Mouse (Mus musculus) midbrain, embryonic 15.5 days (tissue): ENCODE data around the gene 6430628N08Rik. TPM values are rescaled to one million over a fixed set of nuclear protein-coding genes. Genes with fewer than 3 reads are reported as not detected.

Source experiments
- ATAC-seq: fragments of 200-750 bp; cut with Nextera tagmentation; replicated peaks from 2 replicates; pipeline ENCODE4 v1.8.0; 2017; ENCODE audit warnings: moderate TSS enrichment
- H3K27ac ChIP-seq: fragments of 300-500 bp; sonication (generic); 2 replicates; pipeline ENCODE4 v1.5.1; 2015; ENCODE audit warnings: mild to moderate bottlenecking, inconsistent platforms
- H3K27me3 ChIP-seq: fragments of 300-500 bp; sonication (generic); replicated peaks from 2 replicates; pipeline ENCODE4 v1.6.1; 2015; ENCODE audit warnings: inconsistent platforms
- H3K36me3 ChIP-seq: fragments of 300-500 bp; sonication (generic); replicated peaks from 2 replicates; pipeline ENCODE4 v1.6.1; 2015; ENCODE audit warnings: inconsistent platforms
- H3K4me1 ChIP-seq: fragments of 300-500 bp; sonication (generic); 2 replicates; pipeline ENCODE4 v1.6.1; 2015; ENCODE audit warnings: inconsistent platforms
- H3K4me2 ChIP-seq: fragments of 300-500 bp; sonication (generic); 2 replicates; pipeline ENCODE4 v1.6.1; 2015; ENCODE audit warnings: inconsistent platforms, mild to moderate bottlenecking, moderate library complexity
- H3K4me3 ChIP-seq: fragments of 300-500 bp; sonication (generic); 2 replicates; pipeline ENCODE4 v1.5.1; 2015; ENCODE audit warnings: mild to moderate bottlenecking, inconsistent platforms
- H3K9ac ChIP-seq: fragments of 300-500 bp; sonication (generic); 2 replicates; pipeline ENCODE4 v1.6.1; 2015; ENCODE audit warnings: mild to moderate bottlenecking, inconsistent platforms
- H3K9me3 ChIP-seq: fragments of 300-500 bp; sonication (generic); 2 replicates; pipeline ENCODE4 v1.6.1; 2016; ENCODE audit warnings: inconsistent platforms
- WGBS: fragments of 180-500 bp; shearing (Covaris S2); methylation state at CpG from one replicate; pipeline ENCODE4 v1.1.7; 2015; ENCODE audit warnings: mixed read lengths; 5-methylcytosine and 5-hydroxymethylcytosine counted together
- polyA plus RNA-seq: library from polyadenylated mRNA; unstranded; fragments of >200 nt; fragmentation: Nextera tagmentation; extraction: Ambion mirVana; gene quantifications from 2 replicates; pipeline ENCODE4 v1.2.1, GENCODE M21; 2015

6430628N08Rik gene
- 0.27 and 0.28 TPM in 2 replicates for polyA plus RNA-seq

GRCm38 (mm10) chr4:115890553-115890952 lies at the start of gene 6430628N08Rik:
TSS of gene 6430628N08Rik (plus strand) at chr4:115890665.
- H3K9ac ChIP-seq: 0 out of 2 replicates have a peak within 1 kb of the TSS, but pooled peaks have one; percentile 32
- no peak within 1 kb of the TSS for H3K27ac ChIP-seq
- H3K27me3 ChIP-seq: peaks cover 31% of the 10 kb centered on the region
- WGBS: 1% methylated on average over 31 of the region's 31 CpGs
- peak within 1 kb of the TSS; percentile 32 for H3K4me3 ChIP-seq
- no peaks in the 10 kb centered on the region for H3K9me3 ChIP-seq
- ATAC-seq: 0 out of 2 replicates have a peak, but pooled peaks have one; percentile 16
- H3K4me2 ChIP-seq: peak within 1 kb of the TSS; percentile 63
- no peaks in the 10 kb centered on the region for H3K36me3 ChIP-seq
- peaks cover 12% of the 10 kb centered on the region for H3K4me1 ChIP-seq

- no peak for ATAC-seq
- no peaks in the 10 kb centered on the region for H3K9me3 ChIP-seq
- 95% methylated on average over 4 of the region's 4 CpGs for WGBS
Observed at GRCm38 (mm10) chr4:115840842-115841241, 49.6 kb upstream of the 6430628N08Rik start.

DNA sequence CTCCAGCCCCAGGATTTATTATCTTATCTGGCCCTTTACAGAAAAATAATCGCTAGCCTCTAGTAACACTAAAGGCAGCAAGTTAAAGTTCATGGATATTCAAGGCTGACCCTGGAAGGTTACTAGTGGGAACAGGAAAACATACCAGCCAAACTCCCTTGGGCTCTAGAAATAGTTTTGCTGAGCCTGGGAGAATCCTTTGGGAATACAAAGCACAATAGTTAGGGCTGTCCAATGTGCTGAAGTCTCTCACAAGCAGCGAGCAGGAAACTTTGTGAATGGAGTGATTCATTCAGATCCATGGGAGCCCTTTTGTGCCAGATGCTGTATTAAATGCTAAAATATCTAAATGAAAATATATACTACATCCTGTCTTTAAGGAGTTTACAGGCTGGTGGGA lies 43.8 kb upstream of the 6430628N08Rik start:
- Histone ChIP-seq H3K27me3 (no peaks in the 10 kb centered on the region), H3K9ac (no peak overlapping the region), H3K4me2 (no peak overlapping the region), H3K9me3 (no peaks in the 10 kb centered on the region), H3K4me1 (no peaks in the 10 kb centered on the region), H3K4me3 (no peak overlapping the region), H3K36me3 (no peaks in the 10 kb centered on the region), H3K27ac (no peak overlapping the region)
- 54% methylated on average over 2 of the region's 2 CpGs for WGBS
- ATAC-seq: no peak

More at GRCm38 (mm10) chr4:115840842-115841241, 49.6 kb upstream of the 6430628N08Rik start:
- Histone ChIP-seq H3K36me3 (no peaks in the 10 kb centered on the region), H3K4me2 (no peak overlapping the region), H3K9ac (no peak overlapping the region), H3K27ac (no peak overlapping the region), H3K4me1 (peaks cover 9% of the 10 kb centered on the region), H3K27me3 (no peaks in the 10 kb centered on the region), H3K4me3 (no peak overlapping the region)

DNA sequence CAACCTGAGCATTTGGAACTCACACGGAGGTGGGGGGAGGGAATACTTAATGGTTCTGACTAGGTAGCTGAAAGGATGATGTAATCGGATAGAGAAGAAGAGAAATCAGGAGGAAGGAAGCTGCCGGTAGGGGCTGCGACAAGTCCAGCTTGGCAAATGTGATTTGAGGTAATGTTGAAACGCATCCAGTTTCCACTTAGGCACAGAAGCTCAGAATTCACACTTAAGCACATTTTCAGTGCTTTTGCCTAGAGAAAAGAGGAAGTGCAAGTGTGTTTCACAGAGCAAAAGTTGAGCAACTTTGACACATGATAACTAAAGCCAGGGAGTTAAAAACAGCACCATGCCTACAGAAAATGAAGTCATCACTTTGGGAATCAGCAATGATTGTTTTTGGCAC lies 43.1 kb upstream of the 6430628N08Rik start:
- no peak for ATAC-seq
- H3K9ac ChIP-seq: no peak overlapping the region
- WGBS: 64% methylated on average over 5 of the region's 5 CpGs

DNA sequence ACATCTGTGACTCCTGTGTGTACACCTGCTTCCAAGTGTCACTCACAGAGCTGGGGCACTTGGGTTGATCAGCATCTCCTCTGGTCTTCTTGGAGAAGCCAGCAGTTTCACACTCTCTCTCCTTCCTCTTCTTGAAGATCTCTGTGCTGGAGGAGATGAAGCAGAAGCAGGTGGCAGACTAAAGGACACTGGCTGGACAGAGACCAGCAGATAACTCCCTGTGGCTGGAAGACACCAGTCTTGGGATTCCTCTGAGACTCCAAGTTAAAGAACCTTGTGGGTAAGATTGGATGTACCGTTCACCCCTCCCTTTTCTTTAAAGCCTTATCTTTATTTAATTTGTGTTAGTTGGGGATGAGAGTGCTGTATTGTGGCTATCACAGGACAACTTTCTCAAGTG lies 42.4 kb upstream of the 6430628N08Rik start:
- no peaks in the 10 kb centered on the region for H3K9me3 ChIP-seq
- no peak overlapping the region for H3K27ac ChIP-seq
- WGBS: 94% methylated on average over 1 of the region's 1 CpGs
- H3K27me3 ChIP-seq: no peaks in the 10 kb centered on the region
- no peaks in the 10 kb centered on the region for H3K4me1 ChIP-seq
- no peak overlapping the region for H3K4me2 ChIP-seq
- no peak for ATAC-seq
- H3K9ac ChIP-seq: no peak overlapping the region
- no peak overlapping the region for H3K4me3 ChIP-seq
- no peaks in the 10 kb centered on the region for H3K36me3 ChIP-seq

More for the DNA sequence above, 43.1 kb upstream of the 6430628N08Rik start:
- Histone ChIP-seq H3K27ac (no peak overlapping the region), H3K4me3 (no peak overlapping the region), H3K27me3 (no peaks in the 10 kb centered on the region), H3K4me2 (no peak overlapping the region), H3K36me3 (no peaks in the 10 kb centered on the region), H3K4me1 (no peaks in the 10 kb centered on the region), H3K9me3 (no peaks in the 10 kb centered on the region)

DNA sequence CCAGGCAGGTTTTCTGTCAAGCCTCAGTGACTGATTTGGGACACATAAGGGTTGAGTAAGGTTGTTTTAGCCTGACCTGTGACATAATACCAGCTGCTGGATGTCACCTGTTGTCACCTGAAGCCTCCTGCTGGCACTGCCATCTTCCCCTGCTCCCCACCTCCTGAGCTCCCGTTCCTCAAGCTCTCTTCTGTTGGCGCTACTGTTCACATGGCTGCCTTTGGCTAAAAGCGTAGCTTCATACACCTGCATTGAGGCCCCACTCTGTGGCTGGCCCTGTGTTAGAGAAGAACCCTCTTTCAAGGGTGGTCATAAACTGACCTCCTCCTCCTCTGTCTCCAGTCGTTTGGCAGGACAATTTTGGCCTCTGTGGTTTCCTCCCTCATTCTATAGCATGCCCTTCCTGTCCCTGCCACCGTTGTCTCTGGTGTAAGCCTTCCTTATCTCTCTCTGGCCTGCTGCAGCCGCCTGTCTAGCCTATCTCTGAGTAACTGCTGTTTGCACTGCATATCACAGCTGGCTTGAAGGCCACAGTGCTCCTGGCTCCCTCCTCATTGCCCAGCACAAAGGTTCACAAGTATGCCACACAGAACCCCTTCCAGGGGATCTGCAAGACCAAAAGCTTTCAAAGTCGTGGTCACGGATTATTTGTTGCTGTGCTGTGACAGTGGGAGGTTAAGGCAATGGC lies 41.3 kb upstream of the 6430628N08Rik start:
- Histone ChIP-seq H3K9ac (no peak overlapping the region), H3K27ac (no peak overlapping the region), H3K27me3 (no peaks in the 10 kb centered on the region), H3K4me2 (no peak overlapping the region), H3K36me3 (no peaks in the 10 kb centered on the region), H3K4me1 (no peaks in the 10 kb centered on the region), H3K9me3 (no peaks in the 10 kb centered on the region), H3K4me3 (no peak overlapping the region)
- ATAC-seq: no peak
- 76% methylated on average over 8 of the region's 8 CpGs for WGBS

DNA sequence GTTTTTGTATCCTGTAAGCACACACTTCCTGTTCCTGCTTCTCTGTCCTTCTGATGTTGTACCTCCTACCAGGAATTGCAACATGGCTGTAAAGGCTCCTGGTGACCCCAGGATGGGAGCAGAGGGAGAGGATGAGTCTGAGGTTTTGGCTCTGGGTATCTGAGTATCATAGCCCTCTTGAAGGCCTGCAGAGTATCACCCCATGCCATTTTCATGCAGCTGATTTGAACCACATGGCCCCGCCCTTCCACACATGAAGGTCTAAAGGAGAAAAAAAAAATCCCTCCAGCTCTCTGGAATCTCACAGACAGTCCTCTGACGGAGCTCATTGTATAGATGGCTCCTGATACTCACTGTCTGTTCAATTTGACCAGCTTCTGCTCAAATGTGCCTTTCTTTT lies 40.4 kb upstream of the 6430628N08Rik start:
- Histone ChIP-seq H3K27ac (no peak overlapping the region), H3K9me3 (no peaks in the 10 kb centered on the region), H3K4me1 (peaks cover 8% of the 10 kb centered on the region), H3K36me3 (no peaks in the 10 kb centered on the region), H3K9ac (no peak overlapping the region), H3K4me3 (no peak overlapping the region), H3K4me2 (no peak overlapping the region), H3K27me3 (no peaks in the 10 kb centered on the region)
- ATAC-seq: no peak
- 84% methylated on average over 2 of the region's 2 CpGs for WGBS

DNA sequence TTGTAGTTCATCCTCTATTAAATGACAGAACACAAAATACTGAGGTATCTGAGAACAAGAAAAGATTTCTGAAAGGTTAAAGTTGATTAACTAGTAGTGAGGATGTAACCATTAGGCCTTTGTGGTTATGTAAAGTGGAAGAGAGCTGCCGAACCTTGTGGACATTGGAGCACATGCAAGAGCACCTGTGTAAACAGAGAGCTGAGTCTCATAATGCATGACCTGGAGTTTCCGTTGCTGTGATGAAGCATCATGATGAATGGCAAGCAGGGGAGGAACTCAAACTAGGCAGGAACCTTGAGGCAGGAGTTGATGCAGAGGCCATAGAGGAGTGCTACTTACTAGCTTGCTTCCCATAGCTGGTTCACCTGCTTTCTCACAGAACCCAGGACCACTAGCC lies 39.8 kb upstream of the 6430628N08Rik start:
- Histone ChIP-seq H3K36me3 (no peaks in the 10 kb centered on the region), H3K9ac (no peak overlapping the region), H3K4me1 (peaks cover 13% of the 10 kb centered on the region), H3K9me3 (no peaks in the 10 kb centered on the region), H3K27me3 (no peaks in the 10 kb centered on the region), H3K4me2 (no peak overlapping the region), H3K27ac (no peak overlapping the region), H3K4me3 (no peak overlapping the region)
- no peak for ATAC-seq
- WGBS: 61% methylated on average over 2 of the region's 2 CpGs

- Histone ChIP-seq H3K4me3 (no peak overlapping the region), H3K27me3 (no peaks in the 10 kb centered on the region), H3K9ac (no peak overlapping the region), H3K36me3 (no peaks in the 10 kb centered on the region), H3K9me3 (no peaks in the 10 kb centered on the region), H3K4me1 (peaks cover 22% of the 10 kb centered on the region), H3K27ac (no peak overlapping the region), H3K4me2 (no peak overlapping the region)
- WGBS: 85% methylated on average over 6 of the region's 6 CpGs
- ATAC-seq: no peak
Observed at GRCm38 (mm10) chr4:115851569-115851968, 38.9 kb upstream of the 6430628N08Rik start.

GRCm38 (mm10) chr4:115855100-115855499 lies 35.4 kb upstream of the 6430628N08Rik start:
- WGBS: 49% methylated on average over 6 of the region's 6 CpGs
- H3K4me3 ChIP-seq: no peak overlapping the region
- no peaks in the 10 kb centered on the region for H3K36me3 ChIP-seq
- no peak; the same call in 1 of the 2 replicates for ATAC-seq
- H3K9me3 ChIP-seq: no peaks in the 10 kb centered on the region
- H3K27ac ChIP-seq: peak overlapping the region; percentile 45
- H3K4me1 ChIP-seq: peaks cover 32% of the 10 kb centered on the region
- no peaks in the 10 kb centered on the region for H3K27me3 ChIP-seq
- no peak overlapping the region for H3K4me2 ChIP-seq
- no peak overlapping the region for H3K9ac ChIP-seq

DNA sequence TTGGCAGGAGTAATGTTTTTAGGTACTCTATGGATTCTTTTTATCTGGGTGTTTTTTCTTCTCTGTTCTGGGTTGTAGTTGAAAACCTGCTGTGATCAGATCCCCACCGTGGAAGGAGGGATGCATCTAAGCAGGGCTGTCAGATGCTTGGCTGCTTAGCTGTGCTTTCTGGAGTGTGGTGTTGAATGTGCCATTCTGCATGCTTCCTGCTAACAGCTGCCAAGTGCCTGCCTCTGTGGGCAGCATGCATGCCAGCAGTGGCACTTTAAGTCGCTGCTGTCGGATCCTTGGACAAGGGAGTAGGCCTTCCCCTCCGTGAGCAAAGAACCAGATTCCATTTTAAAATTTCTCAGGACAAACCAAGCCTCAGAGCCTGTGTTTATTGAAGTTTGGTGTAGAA lies 34.9 kb upstream of the 6430628N08Rik start:
- peak overlapping the region; percentile 45 for H3K27ac ChIP-seq
- H3K27me3 ChIP-seq: no peaks in the 10 kb centered on the region
- H3K4me1 ChIP-seq: peaks cover 32% of the 10 kb centered on the region
- no peaks in the 10 kb centered on the region for H3K9me3 ChIP-seq
- H3K4me2 ChIP-seq: no peak overlapping the region
- H3K4me3 ChIP-seq: no peak overlapping the region
- no peaks in the 10 kb centered on the region for H3K36me3 ChIP-seq
- WGBS: 36% methylated on average over 4 of the region's 4 CpGs
- no peak overlapping the region for H3K9ac ChIP-seq
- peak; percentile 48; the same call in 1 of the 2 replicates for ATAC-seq

- Histone ChIP-seq H3K4me2 (no peak overlapping the region), H3K4me3 (no peak overlapping the region), H3K27me3 (no peaks in the 10 kb centered on the region), H3K4me1 (peaks cover 32% of the 10 kb centered on the region), H3K27ac (peak overlapping the region; percentile 45), H3K36me3 (no peaks in the 10 kb centered on the region), H3K9ac (no peak overlapping the region), H3K9me3 (no peaks in the 10 kb centered on the region)
- 33% methylated on average over 4 of the region's 4 CpGs for WGBS
- peak; percentile 31 for ATAC-seq
Observed at GRCm38 (mm10) chr4:115856282-115856681, 34.2 kb upstream of the 6430628N08Rik start.
